Mouse (Mus musculus) retina, postnatal 7 days (tissue): ENCODE results near the gene Rbx1.

ENCODE experiments used
- DNase-seq: peaks from one replicate; pipeline ENCODE4 v3.0.0-alpha.2; 2012; ENCODE audit warnings: low read depth, low spot score

Rbx1 gene

DNA sequence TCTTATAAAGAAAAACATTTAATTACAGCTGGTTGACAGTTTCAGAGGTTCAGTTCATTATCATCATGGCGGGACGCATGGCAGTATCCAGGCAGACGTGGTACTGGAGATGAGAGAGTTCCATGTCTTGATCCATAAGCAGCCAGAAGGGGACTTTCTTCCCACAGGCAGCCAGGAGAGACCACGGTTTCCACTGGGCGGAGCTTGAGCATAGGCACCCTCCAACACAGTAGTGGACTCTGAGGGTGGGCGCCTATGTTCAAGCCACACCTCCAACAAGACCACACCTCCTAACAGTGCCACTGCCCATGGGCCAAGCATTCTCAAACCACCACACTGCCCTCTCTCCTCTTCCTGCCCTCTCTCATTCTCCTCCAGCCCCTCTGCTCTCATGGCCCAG lies 17.6 kb downstream of the Rbx1 start:
- DNase-seq, result no peak

DNA sequence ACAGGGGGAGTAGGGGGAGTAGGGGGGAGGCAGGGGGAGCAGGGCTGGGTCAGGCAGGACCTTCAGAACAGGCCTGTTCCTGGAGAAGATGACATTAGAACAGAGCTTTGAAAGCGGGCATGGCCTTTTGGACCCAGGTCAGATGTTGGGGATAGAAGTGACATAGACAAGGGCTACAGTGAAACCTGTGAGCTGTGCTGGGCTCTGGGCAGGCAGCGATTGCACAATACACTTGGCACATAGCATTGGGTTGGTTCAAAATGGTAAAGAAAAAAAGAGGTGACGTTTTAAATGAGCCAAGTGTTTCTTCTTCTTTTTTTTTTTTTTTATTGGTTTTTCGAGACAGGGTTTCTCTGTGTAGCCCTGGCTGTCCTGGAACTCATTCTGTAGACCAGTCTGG lies 19.4 kb downstream of the Rbx1 start:
- no peak for DNase-seq

DNA sequence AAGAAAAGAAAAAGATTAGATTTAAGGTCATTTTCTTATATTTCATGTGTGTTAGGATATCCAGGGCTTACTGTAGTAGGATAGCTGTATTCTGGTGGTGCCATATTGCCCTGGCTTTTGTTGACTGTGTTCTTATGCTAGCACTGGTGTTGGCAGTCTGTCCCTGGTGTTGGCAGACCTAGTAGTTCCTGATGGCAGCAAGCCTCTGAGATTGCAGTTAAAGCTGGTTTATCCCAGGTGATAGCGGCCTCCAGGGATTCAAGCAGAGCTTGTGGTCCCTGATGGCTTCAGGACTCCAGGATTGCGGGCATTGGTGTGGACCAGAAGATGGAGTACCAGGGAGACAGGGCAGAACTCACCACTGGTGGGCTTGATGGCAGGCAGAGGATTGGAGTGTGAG lies 37.4 kb downstream of the Rbx1 start:
- DNase-seq, result no peak

DNA sequence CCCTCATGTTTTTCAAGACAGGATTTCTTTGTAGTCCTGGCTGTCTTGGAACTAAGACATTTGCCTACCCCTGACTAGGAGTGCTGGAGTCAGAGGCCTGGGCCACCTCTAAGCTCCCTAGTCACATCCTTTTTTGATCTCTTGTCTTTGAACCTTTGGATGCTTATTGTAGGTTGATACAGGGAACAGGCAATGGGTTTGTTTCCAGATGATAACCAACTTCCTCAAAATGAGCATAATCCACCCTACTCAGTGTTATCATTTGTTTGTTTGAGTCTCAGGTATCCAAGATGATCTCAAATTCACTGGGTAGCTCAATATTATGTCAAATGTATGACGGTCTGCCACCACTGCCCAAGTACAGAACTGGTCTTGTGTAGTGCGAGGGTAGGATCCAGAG lies 37.9 kb downstream of the Rbx1 start:
- no peak for DNase-seq

DNA sequence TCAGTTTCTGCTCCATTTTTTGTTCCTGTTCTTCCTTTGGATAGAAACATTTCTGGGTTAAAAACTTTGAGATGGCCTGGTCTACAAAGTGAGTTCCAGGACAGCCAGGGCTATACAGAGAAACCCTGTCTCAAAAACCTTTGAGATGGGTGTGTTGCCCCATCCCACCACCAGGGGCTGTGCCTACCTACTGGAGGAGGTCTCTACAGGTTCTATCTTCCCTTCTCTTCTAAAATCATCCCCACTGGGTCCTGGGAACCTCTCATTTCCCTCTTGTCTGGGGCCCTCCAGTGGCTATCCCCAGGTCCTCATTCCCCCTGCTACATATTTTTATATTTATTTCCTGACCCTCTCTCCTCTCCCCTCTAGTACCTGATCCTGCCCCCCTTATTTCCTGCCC lies 41.1 kb downstream of the Rbx1 start:
- no peak for DNase-seq

DNA sequence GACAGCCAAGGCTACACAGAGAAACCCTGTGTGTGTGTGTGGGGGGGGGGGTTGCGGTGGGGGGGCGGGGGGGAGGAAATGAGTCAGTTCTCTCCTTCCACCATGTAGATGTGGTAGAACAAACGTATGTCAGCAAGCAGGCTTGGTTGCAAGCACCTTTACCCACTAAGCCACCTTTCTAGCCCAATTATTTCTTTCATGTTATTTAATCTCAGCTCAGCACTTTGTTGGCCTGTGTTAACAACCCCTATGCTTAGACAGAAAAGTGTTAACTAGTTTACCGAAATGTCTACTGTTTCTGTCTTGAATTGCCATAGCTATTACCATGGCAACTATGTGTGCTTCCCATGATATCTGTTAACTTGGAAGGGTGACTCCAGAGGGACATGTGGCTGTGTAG lies 44.5 kb downstream of the Rbx1 start:
- DNase-seq, result no peak

DNA sequence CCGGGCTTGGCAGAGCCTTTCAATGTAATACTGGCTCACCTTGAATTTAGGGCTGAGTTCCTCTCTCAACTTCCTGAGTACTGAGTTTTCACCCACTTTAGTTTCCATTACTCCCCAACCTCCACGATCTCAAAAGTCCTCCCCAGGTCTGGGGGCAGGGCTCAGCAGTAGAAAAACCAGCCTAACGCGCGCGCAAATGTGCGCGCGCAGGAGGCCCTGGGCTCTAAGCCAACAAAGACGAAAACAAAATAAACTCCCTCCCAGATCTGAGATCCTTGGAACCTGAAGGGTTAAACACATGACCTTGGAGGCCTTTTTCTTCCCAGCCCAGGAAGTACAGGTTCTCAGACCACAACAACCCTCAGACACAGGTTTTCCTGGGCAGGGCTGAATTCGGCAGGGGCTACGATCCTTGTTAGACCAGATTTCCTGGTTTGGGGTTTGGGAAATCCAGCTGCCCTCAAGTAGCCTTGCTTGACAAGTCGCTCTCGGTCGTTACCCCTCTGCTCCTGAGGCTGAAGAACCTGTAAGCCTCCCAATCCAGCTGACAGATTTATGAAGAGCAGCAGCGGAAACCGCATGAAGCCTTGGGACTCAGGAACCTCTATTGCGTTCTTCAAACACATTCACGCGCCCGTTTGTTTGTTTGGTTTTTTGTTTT lies 45.6 kb downstream of the Rbx1 start:
- DNase-seq, result no peak

DNA sequence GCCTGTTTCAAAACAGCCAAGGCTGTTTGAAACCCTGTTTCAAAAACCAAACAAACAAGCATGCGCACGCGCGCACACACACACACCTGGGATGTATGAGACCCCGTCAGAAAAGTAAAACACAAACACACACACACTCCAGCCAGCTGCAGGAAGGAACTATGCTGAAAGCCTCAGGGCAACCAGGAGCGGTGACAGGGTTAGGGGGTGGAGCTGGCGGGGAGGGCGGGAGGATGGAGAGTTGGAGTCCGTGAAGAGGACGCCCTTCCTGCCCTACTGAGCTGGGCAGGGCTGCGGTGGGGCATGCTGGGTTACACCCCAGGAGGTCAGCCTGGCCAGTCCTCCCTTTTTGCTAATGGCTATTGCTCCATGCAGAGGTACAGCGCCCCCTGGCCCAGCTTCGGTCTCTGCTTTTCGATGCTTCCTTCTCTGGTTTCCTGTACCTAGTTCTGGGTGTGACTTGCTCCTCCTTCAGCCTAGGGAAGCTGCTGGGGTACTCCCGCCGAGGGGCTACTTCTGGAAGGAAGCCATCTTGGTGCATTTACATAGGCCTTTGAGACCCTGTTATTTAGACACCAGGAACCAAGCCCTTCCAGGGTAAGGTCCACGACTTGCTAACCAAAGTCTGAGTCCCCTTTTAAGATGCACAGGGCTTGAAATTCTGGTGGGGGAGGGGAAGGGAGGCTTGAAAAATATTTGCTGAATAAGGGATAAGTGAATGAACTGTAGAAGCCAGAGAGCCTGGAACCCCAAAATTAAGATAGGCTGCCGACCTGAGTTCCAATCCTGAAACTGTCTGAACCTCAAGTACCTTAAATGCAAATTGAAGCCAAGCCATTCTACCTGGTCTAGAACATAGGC lies 48.2 kb downstream of the Rbx1 start:
- no peak for DNase-seq

DNA sequence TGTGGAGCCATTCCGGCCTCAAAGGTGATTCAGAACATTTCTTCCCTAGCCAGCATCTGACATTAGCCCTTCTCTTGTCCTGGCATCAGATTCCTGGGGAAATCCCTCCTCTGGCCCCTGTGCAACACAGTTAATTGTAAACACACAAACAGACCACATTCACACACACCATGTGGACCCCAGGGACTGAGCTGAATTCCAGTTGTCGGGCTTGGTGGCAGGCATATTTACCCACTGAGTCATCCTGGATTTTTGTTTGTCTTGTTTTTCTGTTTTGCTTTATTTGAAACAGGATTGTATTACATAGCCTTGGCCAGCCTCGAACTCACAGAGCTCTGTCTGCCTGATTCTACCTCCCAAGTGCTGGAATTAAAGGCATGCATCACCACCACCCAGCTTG lies 49.1 kb downstream of the Rbx1 start:
- DNase-seq, result no peak

DNA sequence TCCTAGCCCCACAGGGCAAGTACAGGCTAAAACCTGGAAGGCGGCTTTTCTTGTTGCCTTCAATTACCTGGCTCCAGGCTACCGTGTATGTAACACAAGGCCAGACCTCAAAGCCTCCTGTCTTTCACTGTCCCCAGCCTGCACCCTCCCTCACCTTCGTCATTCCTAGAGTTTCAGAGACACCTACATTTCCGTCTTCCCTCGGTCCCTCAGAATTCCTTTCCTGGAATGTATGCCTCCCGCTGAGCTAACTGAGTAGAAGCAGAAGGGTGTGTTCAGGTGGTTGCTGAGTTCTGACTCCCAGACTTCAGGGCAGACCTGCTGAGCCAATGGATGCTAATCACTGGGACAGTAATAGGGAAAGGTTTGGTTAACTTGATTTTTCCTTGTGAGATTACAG lies 51.9 kb downstream of the Rbx1 start:
- no peak for DNase-seq

DNA sequence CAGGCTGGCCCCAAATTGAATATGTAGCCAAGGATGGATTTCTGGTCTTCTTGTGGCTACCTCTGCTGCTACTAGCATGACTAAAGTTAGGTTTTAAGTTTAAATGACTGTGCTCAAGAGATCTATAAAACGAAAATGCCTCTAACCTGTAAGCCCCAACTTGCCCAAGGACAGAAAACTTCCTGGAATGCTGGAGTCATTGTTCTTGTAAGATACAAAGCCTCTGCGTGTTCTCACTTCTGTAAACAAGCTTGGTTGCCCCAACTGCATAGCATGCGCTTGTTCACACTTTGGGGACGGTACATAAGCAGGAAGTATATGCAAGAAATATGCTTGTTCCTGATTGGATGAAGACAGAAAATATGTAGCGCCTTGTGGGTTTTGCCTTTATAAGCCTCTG lies 52.7 kb downstream of the Rbx1 start:
- DNase-seq, result no peak

DNA sequence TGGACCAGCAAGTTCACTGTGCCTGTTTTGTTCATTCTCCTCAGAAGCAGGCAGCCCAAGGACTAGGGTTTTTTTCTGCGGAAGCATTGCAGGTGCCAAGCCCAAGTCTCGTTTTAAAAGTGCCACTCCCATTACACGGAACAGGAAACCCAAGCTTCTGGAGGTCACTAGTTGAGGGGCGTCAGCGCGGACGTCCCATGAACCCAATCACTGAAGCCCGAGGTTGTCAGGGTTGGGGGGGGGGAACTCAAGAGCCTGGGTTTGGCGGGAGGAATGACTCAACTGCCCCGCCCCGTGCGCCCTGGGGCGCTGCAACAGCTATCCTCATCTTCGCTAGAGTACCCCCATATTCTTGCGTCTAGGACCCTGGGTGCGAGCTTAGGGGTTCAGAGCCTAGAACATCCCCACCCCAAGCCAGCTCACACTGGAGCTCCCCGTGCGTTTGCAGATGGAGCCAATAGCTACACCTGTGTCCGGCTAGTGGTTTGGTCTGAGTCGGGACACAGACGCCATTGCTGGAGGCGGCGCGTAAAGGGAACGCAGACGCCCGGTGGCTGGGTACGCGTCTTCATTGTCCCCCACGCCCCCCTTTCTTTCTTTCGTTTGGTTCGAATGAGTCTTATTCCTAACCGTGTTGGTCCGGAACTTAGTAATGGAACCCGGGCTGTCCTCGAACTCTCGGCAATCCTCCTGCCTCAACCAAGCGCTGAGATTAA lies 56.1 kb downstream of the Rbx1 start:
- no peak for DNase-seq

DNA sequence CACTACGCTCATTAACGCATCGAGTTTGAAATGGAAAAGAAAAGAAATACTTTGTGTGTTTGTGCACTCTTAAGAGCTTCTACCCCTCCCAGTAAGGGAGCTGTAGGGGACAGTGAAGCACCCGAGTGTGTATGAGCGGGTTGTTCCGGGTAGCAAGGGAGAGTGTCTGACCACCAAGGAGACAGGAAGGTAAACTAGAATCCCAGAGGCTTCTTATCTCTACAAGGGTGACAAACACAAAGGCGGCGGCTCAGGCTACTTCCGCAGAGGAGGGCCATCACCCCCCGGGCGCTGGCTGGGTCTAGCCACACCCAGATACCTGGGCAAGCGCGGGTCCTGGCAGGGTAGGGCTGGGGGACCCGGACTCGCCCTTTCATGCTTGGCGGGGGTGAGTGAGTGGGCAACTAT lies 56.7 kb downstream of the Rbx1 start:
- DNase-seq, result no peak

DNA sequence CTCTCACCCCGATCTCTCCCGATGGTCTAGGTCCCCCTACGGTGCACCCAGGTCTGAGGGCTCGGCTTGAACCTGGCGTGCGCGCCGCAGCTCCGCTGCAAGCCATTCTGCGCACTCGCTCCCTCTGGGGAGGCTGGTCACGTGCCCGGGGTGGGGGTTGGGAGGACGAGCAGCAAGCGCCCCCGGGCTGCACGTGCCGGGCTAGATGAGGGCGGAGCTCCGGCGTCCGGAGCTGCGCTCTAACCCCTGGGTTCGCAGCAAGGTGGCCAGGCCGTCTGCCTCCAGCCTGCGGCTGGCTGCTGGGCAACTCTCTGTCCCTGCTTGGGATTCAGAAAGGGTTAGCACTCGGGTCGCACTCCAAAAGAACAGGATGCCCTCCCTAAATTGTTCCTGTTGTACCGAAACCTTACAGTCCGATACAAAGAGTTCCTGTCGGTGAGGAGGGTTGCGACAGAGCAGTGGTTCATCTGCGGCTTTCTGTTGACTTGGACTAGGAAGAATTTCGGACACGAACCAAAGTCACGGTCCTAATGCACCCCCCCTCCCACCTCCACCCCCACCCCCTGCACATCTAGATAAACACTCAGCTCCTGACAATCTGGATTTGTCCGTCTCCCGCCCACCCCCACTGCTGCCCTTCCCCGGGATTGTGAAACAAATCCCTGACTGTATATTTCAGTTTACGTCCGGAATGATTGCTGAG lies 57.2 kb downstream of the Rbx1 start:
- DNase-seq, result peak; percentile 84

DNA sequence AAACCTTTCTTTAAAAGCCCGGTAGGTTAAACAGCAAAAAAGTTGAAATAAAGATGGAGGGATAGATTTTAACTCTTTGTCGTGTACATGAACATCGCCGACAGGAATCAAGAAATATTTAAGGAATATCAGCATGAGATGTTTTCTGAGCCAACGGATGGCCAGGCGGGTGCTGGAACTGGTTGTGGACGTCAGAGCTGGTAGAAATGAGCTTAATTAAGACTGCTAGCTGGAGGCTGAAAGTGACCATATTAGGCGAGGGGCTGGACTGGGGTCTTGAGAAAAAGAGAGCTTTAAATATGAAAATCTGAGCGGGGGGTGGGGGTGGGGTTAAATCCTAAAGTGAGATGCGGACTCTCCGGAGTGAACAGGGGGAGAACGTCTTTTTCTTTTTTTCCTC lies 57.8 kb downstream of the Rbx1 start:
- DNase-seq, result no peak
